Mouse (Mus musculus) lung, postnatal 36 days (tissue): ENCODE measurements at regions not wholly inside any gene's neighbourhood (a gene's known extent, or its start where the extent isn't known, plus 50 kb on each side); places are given as distances from the start of the nearest gene placed in this dataset.
"Not testable (repeated sequence)": the region's sequence is repeated elsewhere in the genome, so short reads cannot be mapped to it uniquely, and the experiment has no call there.

Experiments
- DNase-seq: peaks from one replicate; pipeline ENCODE4 v3.0.0; 2022; ENCODE audit warnings: mixed read lengths

DNA sequence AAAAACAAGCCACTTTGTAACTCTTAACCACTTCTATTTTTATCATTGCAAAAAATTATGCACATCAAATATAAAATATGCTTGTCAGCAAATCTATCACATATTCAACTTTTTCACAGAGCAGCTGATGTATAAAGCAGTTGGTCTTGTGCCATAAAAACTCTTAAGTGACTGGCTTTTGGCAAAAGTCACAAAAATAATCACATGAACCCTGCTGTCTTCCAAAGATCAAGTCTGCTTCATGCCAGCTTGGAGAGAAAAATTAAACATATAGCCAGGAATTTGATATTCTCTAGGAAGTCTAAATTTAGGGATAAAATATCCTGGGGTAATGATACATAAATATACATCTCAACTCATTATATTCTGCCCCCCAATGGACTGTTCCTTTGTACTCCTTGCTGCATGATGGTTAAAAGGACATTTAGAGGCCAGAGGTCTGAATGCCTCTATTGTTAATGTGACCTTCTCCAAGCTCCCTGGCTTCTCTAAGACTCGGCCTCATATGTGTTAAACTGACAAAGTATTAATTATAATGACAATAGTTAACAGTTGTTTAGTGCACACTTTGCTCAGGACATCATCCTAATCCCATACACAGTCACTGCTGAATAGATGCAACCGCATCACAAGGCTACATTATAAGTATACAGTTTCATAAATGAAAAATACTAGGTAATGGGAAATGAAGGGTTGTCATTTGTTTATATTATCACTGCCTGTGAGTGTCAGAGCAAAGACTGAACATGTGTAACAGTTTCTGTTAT, 422.9 kb upstream of the Hs3st1 start:
- DNase-seq, result no peak

DNA sequence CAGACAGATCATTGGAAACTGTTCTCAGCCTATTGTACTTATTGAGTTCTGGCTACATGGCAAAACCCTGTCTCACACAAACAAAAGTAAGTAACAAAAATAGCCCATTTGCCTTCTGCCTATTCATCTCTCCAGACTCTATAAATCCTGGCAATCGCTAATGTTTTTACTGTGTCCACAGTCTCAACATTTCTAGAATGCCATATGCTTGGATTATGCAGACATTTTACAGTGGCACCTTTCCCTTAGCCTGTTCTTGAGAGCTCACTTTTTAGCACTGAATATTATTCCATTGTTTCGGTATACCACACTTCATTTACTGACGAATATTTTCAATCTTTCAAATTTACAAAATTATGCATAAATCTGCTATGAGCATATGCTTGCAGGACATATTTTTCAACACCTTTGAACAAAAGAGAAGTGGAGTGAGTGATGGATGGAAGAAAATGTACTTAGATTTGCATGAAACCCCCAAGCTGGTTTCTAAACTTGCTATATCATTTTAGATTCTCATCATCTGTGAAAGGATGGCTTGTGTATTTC, 381.5 kb upstream of the Hs3st1 start:
- DNase-seq, result no peak

DNA sequence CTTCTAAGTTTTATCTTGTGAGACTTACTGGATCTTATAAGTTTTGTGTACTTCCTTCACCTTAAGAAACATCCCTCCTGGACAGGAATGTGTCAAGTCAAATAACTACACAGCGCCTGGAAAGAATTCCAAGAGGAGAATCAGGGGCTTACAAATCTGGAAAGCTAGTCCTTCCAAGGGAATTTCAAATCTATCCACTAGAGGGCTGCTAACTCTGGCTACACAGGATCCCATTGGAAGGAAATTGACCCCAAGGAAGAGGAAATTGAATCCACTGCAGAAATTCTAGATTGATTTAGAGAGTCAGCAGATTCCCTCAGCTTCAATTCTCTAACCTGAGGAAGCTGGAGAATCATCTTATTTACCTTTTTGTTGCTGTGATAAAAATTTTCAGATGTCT, 369.1 kb upstream of the Hs3st1 start:
- no peak for DNase-seq

DNA sequence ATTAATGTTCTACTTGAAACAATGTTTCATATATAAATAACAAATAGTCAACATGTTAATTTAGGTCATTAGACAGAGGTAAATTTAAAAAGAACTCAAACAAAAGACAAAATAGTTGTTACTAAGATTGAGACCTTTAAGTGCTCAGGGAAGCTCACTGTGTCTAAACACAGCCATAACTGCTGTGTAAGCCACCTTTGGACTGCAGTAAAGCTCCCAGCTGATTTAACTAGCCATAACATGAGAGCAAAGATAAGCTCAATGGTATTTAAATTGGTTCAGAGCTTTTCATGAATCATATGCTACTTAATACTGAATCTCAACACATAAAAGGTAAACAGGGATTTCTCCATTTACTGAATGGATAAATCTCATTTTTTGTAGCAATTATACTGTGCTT, 361.6 kb upstream of the Hs3st1 start:
- DNase-seq, result no peak

DNA sequence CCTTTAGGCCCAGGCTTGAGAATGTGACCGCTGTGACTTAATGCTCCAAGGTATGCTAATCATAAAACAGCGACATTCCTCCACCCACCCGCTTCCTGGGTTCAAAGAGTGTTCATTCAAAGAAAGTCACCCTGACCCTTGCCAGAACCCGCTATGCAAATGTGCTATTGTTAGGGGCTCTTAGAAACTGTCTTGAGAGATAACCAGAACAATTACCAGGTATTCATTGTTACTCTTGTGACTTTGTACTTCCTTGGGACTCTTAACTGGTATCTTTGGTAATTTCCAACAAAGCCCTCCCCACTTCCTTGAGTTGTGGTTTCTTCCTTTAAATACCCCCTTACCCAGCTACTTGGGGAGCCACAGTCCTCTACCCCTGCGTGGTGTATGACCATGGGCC, 334.3 kb upstream of the Hs3st1 start:
- not testable (repeated sequence) for DNase-seq

DNA sequence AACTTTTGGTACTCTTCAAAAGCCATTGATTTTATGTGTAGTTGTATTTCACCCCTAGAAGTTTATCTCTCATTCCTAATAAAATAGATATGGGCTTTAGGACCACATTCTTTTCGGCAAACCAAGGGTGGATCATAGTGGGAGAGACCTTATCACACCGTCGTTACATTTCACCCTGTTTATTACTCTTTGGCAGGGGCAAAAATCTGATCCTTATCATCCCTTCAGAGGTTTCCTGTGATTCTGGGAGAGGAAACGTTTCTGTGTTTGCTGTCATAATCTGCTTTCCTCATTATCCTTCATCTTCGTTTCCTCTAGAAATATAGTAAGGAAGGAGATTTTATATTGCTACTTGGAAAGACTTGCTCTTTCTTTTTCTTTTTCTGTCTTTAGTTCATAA, 290.0 kb upstream of the Hs3st1 start:
- DNase-seq, result peak; percentile 66

DNA sequence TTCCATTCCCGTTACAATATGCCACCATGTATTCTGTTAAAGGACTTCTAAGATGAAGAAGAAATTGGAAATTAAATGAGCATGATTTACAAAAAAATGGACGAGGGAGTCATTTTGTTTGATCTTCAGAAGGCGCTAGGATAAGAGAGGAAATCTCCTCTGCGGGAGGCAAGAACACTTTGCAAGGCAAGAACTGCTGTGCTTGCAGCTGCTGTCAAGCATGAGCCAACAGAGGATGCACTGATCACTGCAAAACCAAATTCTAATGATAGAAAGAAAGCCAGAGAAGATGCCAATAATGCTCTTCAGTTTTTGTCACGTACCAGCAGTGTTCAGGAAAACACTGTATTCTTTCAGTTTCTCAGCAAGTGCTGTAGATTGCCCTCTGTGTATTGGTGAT, 279.2 kb upstream of the Hs3st1 start:
- DNase-seq, result no peak

DNA sequence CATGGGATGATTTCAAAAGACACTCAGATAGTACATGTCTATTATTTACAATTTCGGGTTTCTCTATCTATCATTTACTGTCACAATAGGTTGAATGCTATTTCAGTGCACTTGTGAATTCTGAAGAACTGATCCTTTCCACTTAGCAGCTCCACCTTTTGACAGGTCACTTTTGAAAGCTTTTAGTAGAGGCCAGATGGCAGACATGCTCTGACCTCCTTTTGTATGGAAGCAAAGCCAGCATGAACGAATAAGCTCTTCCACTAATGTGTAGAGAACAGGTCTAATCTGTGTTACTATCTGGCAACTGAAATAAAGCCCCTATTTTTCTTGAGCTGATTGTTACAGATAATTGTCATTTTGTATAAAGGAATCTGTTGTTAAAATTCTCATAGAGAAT, 278.4 kb upstream of the Hs3st1 start:
- DNase-seq, result no peak

DNA sequence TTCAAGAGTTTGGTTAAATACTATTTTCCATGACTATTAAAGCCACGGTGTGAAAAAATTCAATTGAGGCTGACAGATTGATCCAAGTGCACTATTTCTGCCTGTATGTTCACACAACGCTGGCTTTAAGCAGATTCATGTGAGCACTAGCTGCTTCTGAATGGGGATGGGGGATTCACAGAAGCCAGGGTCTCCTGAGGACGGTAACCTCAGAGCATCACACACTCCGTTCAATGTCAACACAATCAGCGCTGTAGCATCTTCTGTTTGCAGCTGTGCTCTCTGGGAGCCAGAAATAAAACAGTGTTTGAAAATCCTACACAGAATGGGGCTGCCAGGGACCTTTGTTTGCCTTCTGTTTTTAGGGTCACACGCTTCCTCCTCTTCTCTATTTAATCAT, 275.0 kb upstream of the Hs3st1 start:
- no peak for DNase-seq

DNA sequence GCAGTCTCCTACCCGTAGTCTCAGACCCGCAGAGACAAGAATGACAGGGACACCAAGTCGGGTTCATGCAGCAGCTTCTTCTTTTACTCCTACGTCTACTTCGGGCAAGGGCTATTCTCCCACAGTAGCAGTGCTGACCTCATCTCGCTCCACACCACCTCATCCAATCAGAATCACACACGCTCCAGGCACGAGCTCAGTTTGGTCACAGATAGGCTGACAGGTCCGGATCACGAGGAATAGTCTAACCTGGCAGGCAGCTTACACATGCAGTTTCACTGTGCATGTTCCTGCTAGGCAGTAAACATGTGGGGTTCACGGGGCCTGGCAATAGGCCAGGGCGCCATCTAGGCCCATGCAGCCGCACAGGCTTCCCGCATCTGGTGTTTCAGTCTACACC, 260.7 kb upstream of the Hs3st1 start:
- DNase-seq, result no peak

DNA sequence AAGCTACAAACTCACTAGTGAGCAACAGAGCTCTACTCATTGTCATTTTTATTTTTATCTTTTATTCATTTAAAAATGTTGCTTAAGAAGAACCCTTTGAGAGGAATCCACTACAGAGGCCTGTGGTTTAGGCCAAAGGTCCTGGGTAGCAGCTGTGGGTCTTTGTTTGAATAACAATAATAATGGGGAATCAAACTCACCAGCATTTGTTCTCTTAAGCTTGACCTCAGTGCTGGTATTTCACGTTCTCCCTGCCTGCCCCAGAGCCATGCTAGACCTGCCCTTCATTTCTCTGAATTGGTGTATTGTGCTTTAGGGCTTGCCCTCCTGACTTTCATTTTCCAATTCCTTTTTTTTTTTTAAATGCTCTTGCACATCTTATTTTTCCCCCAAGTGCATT, 232.8 kb upstream of the Hs3st1 start:
- DNase-seq, result no peak

DNA sequence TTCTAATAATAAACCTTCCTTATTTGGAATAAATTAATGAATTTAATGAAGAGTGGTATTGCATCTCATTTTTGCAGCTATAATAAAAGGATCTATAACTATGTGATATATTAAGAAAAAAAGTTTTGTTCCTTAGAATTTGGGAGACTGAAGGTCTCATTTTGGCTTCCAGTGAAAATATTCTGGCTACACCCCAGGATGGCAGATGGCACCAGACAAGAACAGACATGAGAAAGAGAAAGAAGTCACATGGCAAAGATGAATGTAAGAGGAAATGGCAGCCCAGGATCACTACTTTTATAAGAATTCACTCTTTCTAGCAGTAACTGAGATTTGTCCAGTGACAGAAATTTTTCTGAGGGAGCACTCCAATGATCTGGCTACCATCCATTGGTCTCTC, 209.1 kb upstream of the Hs3st1 start:
- no peak for DNase-seq

DNA sequence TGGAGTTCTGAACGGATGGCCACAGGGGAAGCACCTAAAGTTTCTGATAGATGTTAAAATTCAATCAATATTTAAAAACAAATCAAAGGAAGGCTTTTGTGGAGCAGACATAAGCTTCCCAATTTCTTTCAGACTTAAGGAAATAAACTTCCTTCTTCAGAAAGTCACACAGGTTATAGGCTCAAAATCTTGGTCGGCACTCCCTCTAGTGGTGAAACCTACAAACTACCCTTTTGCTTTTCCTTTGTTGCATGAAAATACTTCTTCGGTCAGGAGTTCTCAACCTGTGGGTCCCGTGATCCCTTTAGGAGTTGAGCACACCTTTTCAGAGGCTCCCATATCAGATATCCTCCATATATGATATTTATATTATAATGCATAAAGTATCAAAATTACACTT, 205.7 kb upstream of the Hs3st1 start:
- peak; percentile 39 for DNase-seq

DNA sequence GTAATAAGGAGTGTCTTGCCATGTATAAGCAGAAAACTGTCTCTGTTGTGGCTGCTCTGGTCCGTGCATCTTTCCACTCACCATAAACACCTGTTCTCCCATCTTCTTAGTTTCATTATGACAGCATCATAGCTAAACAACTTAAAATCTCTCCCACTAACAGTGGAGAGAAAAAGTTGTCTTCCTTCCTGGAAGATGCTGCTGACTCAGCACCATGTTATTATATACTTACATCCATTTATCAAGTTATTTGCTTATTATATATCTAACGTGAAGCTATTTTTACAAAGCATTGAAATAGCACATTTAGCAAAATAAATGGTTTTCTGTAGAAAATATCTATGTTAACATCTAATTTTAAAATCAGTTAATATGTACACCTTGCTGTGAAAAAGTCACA, 180.3 kb upstream of the Hs3st1 start:
- no peak for DNase-seq

DNA sequence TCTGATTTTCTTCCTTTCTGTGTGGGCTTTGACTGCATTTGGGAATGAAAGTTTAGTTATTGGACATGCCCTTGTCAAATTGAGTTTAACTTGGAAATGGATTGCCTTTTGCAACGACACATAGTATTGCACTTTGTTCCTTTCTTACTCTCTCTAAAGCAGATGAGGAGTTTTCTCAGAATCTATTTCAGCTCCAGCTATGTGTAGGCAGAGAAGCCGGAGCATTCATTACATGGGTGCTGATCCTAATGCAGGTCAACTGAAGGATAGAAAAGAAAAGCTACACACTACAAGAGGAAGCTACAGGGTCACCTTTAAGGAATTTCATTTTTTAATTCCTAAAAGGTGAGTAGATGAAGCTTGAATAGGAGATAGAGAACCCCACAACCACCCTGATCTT, 176.6 kb upstream of the Hs3st1 start:
- DNase-seq, result no peak

DNA sequence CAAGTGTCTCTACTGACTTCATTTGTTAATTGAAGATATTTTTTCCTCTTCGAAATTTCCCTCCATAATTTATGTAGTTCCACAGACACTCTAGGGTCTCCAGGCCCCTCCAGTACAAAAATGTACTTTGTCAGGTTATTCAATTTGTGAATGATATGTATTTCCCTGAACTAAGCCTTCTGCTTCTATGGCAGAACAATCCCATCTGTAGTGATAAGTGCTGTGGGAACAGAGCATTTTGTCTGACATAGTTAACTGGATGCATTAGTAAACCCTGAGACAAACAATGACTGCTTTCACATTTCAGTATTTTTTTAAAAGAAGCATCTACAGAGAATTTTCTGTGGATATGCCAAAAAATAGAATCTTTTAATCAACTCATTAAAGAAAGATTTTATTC, 154.1 kb upstream of the Hs3st1 start:
- no peak for DNase-seq

DNA sequence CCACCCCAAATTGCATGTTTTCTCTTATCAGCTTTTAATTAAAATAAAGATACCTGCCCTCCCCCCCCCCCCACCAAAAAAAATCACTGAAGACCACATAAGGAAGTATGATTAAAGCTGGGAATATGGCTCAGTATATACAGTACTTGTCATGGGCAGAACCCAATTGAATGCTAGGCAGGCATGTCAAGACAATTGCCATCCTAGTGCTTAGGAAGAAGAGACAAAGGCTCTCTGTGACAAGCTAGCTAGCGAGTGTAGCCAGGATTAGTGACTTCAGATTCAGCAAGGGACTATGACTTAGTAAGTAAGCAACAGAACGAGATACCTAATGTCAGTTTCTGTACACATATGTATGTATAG, 116.4 kb upstream of the Hs3st1 start:
- no peak for DNase-seq

DNA sequence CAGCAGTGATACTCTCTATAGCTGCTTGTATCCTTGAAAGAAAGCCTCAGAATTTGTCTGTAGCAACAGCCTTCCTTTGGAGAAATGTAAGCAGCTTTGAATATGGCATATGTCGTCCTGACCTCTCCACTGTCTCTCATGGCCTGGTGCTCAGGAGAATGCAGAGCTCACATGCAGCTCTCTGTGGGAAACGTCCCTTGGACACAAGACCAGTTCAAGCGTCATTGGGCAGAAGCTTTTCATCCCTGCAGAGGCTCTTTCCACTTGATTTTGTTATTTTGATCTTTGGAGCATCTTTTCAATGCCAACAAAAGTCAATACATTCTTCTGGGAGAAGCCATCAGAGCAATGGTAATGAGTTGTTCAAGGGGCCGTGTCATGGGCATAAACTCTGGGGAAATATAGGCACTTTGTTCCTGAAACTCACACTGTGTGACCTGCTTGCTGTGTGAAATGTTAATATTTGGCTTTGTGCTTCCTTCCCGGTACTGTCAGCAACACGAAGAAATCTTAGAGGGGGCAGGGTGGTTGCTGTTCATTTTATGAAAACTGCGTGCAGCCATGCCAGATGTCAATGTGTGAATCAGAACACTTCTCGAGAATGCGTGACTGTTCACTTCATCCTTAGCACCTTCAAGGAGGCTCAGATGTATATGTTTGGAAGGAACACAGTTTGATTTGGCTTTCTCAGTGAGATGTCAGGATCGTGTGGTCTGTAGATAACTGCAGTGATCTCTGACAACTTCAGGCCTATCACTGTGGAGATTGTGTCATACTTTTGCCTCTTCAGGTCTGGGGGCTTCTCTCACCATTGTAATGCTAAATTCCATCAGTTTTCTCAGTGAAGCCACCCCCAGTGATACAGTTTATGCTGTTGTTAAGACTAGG, 115.8 kb upstream of the Hs3st1 start:
- peak; percentile 20 for DNase-seq

DNA sequence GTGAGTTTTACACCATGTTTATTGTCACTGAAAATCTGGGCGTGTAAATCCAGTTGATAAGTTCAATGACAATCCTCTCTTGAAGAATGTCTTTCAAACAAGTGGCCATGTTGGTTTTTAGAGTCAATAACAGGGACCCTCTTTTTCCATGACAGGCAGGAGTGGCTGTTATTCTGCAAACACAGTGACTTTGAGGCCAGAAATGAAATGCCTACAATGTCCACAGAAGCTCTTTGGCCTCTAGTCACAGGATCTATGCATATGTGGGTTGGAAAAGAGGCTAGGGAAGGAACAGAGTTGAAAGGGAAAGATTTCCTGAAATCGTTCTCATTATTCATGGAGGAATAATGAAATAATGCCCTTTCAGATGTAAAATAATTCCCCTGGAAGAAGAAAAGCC, 101.9 kb upstream of the Hs3st1 start:
- no peak for DNase-seq

DNA sequence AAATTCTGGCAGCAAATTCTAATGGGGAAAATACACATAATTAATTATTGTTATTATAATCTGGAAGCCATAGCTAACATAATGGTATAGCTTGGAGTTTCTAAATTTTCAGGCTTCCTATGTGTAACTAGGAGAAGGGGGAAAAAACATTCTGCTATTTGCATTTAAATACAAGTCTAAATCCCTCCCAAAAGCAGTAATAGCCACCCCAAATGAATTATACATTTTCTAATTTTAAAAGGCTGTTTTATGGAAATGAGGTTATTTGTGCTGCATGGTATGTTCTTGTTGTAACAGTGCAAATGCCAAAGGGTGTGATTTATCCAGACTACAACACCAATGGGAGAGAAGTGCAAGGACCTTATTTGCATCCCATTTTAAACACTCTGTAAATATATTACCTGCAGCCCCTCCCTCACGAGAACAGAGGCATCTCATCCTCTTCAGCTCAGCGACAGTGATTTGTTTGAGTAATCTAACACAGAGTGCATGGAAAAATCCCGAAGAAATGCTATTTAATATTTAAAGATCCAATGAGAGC, 101.4 kb upstream of the Hs3st1 start:
- DNase-seq, result no peak

DNA sequence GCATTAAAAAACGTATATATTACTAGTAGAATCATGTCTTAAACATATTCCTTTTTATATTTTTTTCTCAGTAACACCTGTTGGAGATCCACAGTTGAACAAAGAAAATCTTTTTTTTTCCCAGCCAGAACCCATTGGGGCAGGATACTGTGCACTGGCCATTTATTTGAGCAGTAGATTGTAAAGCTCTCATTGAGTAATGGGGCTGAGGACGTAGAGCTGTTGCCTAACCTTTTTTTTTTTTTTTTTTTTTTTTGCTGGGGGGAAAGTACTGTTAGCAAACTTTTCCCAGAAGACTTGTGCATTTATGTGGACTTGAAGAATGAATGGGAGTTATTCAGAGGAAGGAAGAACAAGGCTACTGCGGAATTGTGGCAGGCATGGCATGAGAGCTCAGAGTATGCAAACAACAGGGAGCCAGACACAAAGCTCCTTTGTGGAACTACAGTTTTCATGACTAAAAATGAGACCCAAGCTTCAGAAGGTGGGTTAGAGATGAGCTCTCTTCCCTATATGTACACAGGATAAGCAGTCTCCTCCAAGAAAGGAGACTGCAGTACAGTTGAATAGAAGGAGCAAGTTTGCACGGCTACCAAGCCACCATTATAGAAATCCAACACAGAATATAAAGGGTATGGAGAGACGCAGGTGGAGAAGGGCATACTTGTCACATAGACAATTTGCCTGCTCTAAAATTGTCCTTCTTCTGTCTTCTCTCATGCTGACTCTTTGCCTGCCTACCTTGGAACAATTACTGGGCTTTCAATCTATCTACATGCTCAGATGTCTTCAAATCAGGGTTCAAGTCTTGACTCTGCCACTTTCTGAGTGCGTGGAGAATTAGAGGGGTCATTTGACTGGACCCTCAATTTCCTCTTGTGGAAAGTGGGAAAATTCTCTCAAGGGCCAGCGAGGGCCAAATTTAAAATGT, 100.7 kb upstream of the Hs3st1 start:
- DNase-seq, result no peak

DNA sequence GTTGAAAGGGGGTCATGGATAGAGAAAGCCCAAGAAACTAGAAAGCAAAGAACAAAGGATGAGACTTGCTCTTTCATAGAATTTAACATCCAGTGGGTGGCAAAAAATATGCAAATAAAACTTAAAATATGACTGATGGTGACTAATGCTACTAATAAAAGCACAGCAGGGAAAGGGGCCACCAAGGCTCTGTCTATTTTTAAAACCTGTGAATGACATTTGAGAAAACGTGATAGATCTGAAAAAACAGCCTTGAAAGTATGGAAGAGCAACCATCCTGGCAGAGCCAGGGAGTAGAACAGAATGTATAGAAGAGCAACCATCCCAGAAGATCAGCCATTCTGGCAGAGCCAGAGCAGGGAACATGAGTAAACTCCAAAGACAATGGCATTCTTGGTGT, 91.9 kb upstream of the Hs3st1 start:
- DNase-seq, result no peak

DNA sequence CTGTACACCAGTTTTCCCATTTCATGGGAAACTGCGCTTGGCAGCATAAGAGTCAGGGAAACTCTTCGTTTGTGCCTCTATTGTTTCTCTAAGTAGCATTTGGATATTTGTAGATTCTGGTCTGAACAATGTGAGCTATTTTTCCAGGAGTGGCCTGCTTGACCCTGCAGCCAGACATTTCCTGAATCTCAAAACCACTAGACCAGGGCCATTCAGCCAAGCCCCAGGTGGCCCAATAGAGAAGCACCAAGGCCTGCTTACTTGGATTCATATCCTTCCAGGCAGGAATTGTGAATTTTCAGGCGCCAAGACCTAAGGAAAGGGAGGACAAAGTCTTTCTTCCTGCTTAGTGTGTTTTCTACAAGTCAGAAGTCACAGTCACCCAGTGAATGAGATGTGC, 85.9 kb upstream of the Hs3st1 start:
- DNase-seq, result peak; percentile 4
